Mouse (Mus musculus) lung, embryonic 16.5 days (tissue): ENCODE measurements at regions not wholly inside any gene's neighbourhood (a gene's known extent, or its start where the extent isn't known, plus 50 kb on each side); places are given as distances from the start of the nearest gene placed in this dataset.

Source experiments
- ATAC-seq: fragments of 200-750 bp; cut with Nextera tagmentation; 2 replicates; pipeline ENCODE4 v1.8.0; 2017; ENCODE audit warnings: low read depth, mild to moderate bottlenecking, moderate library complexity
- H3K27ac ChIP-seq: fragments of 300-500 bp; sonication (generic); 2 replicates; pipeline ENCODE4 v1.5.1; 2014; ENCODE audit warnings: mild to moderate bottlenecking, control low read depth, low read length
- H3K27me3 ChIP-seq: fragments of 300-500 bp; sonication (generic); 2 replicates; pipeline ENCODE4 v1.6.1; 2014; ENCODE audit warnings: low read depth, low read length, mixed read lengths; ENCODE audit not compliant: control insufficient read depth, insufficient read depth
- H3K36me3 ChIP-seq: fragments of 300-500 bp; sonication (generic); 2 replicates; pipeline ENCODE4 v1.6.1; 2014; ENCODE audit warnings: low read length; ENCODE audit not compliant: control insufficient read depth, insufficient read depth
- H3K4me1 ChIP-seq: fragments of 300-500 bp; sonication (generic); replicated peaks from 2 replicates; pipeline ENCODE4 v1.6.1; 2014; ENCODE audit warnings: low read length, mixed read lengths; ENCODE audit not compliant: control insufficient read depth, insufficient read depth
- H3K4me2 ChIP-seq: fragments of 300-500 bp; sonication (generic); 2 replicates; pipeline ENCODE4 v1.6.1; 2014; ENCODE audit warnings: low read depth, low read length, control low read depth
- H3K4me3 ChIP-seq: fragments of 300-500 bp; sonication (generic); 2 replicates; pipeline ENCODE4 v1.5.1; 2014; ENCODE audit warnings: mild to moderate bottlenecking, low read length, control low read depth
- H3K9ac ChIP-seq: fragments of 300-500 bp; sonication (generic); 2 replicates; pipeline ENCODE4 v1.6.1; 2014; ENCODE audit warnings: low read length, control low read depth
- H3K9me3 ChIP-seq: fragments of 300-500 bp; sonication (generic); 2 replicates; pipeline ENCODE4 v1.6.1; 2016; ENCODE audit warnings: low read length; ENCODE audit not compliant: control insufficient read depth
- WGBS: fragments of 180-500 bp; shearing (Covaris S2); extraction: QIAGEN DNeasy Blood & Tissue Kit; methylation state at CpG from one replicate; pipeline ENCODE4 v1.1.7; 2014; 5-methylcytosine and 5-hydroxymethylcytosine counted together

DNA sequence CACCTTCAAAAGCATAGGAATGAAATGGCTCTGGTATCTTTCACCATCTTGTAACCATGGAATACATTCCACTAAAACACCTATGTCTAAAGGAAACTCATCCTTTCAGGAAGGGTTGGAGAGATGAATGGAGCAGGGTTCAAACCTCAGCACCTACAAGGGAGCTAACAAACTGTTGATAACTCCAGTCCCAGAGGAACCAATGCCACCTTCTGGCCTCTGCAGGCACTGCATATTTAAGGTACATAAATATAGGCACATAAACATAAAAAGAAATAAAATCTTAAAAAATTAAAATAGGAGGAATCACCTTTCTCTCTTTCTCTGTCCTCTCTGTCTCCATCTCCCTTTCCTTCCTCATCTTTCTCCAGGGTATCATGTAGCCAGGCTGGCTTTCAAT is 256.9 kb downstream of the Gm11361 start:
- Histone ChIP-seq H3K36me3 (no peaks in the 10 kb centered on the region), H3K4me3 (no peak overlapping the region), H3K9ac (no peak overlapping the region), H3K4me2 (no peak overlapping the region), H3K27me3 (no peaks in the 10 kb centered on the region), H3K27ac (no peak overlapping the region), H3K9me3 (no peaks in the 10 kb centered on the region), H3K4me1 (peaks cover 4% of the 10 kb centered on the region)
- no peak for ATAC-seq

DNA sequence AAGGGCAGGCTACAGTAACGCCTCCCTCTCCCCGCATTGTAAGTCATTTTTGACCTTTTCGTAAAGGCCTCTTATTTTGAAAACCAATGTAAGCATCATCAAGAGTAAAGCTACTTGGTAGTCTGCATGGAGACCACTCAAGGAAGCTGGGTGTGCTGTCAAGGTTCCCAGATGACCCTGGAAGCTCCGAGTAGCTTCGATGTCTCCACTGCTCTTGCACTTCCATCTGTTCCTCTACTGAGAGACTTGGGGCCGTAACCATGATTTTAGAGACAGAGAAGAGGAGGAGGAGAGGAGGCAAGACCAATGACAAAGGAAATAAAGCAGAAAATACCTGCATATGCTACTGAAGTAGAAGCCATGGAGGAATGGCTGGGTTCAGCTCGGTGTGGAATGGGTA is 256.0 kb downstream of the Gm11361 start:
- Histone ChIP-seq H3K36me3 (no peaks in the 10 kb centered on the region), H3K27ac (no peak overlapping the region; the same call in 1 of the 2 replicates), H3K27me3 (no peaks in the 10 kb centered on the region), H3K9ac (no peak overlapping the region), H3K9me3 (no peaks in the 10 kb centered on the region), H3K4me2 (no peak overlapping the region), H3K4me3 (no peak overlapping the region), H3K4me1 (peaks cover 4% of the 10 kb centered on the region)
- ATAC-seq = no peak
- WGBS = 78% methylated on average over 7 of the region's 7 CpGs

DNA sequence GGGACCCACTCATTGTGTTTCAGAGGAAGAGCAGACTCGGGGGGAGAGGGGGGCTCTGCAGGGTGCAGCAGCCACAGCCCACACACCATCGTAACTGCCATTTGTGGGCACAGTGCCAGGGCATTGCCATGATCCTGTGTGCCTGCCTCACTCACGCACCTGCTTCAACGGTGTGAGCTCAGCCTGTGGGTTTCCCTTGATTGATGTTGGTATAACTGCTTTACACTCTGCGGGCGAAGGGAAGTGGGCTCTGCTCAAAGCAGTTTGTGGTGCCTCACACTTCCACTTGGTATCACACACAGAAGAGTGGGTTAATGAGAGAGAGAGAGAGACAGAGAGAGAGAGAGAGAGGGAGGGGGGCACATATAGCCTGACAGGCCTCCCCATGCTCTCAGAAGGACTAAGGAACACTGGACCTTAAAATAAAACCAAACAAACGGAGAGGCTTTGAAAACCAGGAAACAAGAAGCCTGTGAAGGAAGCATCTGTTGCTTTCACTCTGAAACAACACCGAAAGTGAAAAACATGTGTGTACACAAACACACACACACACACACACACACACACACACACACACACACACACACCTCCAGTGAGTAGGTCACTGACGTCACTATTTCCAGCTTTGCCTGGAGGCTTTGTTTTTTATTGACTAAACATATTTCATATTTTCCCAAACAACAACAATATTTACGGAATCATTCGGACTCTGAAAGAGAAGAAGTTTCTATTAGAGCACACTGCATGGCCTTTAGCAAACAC is 255.4 kb downstream of the Gm11361 start:
- WGBS = 57% methylated on average over 11 of the region's 11 CpGs
- Histone ChIP-seq H3K36me3 (no peaks in the 10 kb centered on the region), H3K4me2 (no peak overlapping the region), H3K27me3 (no peaks in the 10 kb centered on the region), H3K9ac (no peak overlapping the region), H3K4me1 (peaks cover 8% of the 10 kb centered on the region), H3K27ac (peak overlapping the region; percentile 5; the same call in 1 of the 2 replicates), H3K4me3 (no peak overlapping the region), H3K9me3 (no peaks in the 10 kb centered on the region)
- peak; percentile 29; the same call in 1 of the 2 replicates for ATAC-seq

DNA sequence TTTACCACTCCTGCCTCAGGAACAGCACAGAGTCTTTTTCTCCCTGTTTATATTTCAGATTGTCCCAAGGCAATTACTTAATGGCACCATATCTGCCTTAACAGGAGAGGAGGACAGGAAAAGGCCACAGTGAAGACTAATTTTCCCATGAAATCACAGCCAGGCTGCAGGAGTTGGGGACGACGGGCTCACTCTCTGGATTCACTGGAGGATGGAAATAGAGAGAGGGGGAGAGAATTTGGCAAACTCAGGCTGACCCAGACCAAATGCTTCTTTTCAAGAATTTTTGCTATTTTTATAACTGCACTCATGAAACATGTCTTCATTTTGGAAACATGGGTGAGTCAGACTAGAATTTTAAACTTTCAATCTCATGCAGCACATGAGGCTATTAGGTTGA is 250.9 kb downstream of the Gm11361 start:
- 30% methylated on average over 2 of the region's 2 CpGs for WGBS
- peak overlapping the region; percentile 79 for H3K27ac ChIP-seq
- H3K9ac ChIP-seq = no peak overlapping the region
- no peak overlapping the region for H3K4me2 ChIP-seq
- H3K36me3 ChIP-seq = no peaks in the 10 kb centered on the region
- H3K4me1 ChIP-seq = peaks cover 13% of the 10 kb centered on the region; the same call in 1 of the 2 replicates
- no peaks in the 10 kb centered on the region for H3K27me3 ChIP-seq
- H3K4me3 ChIP-seq = no peak overlapping the region
- peak; percentile 34 for ATAC-seq
- no peaks in the 10 kb centered on the region for H3K9me3 ChIP-seq

DNA sequence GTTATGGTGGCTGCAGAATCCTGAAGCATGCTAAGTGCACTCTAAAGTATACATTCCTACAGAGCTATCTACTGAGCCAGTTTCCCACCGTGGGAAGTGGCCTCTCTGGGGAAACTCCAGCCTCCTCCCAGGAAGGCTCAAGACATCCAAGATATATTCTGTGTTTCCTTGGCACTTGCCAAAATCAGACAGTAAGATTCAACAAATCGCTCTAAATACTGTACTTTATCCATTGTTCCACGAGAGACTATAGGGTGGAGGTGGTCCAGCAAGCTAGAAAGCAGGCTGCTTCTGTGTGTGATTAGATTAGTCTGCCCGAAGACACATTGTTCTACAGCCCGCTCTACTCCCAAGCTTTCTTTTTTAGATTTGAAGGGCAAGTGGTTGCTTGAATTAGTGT is 250.5 kb downstream of the Gm11361 start:
- no peak overlapping the region for H3K9ac ChIP-seq
- H3K4me1 ChIP-seq = peaks cover 16% of the 10 kb centered on the region; the same call in 1 of the 2 replicates
- no peaks in the 10 kb centered on the region for H3K36me3 ChIP-seq
- H3K4me2 ChIP-seq = no peak overlapping the region
- H3K4me3 ChIP-seq = no peak overlapping the region
- ATAC-seq = peak; percentile 71
- WGBS = 31% methylated on average over 5 of the region's 5 CpGs
- H3K27ac ChIP-seq = peak overlapping the region; percentile 79
- no peaks in the 10 kb centered on the region for H3K9me3 ChIP-seq
- no peaks in the 10 kb centered on the region for H3K27me3 ChIP-seq

DNA sequence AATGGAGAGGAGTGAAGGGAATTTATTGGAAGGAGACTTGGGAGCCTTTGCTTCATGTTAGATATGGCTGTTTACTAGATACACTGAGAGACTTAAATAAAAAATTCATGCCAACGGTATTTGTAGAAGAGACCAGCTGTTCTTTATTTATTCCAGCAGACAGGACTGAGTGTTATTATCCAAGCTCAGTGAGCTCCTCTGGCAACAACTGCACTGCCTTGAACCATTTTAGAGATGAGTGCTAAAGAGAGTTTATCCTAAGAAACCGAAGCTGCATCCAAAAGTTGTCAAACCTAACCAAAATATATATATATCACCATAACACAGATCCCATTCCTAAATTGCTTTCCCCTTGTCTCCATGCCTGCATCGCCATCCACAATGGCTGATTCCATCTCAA is 247.0 kb downstream of the Gm11361 start:
- Histone ChIP-seq H3K4me2 (no peak overlapping the region), H3K9ac (no peak overlapping the region), H3K36me3 (no peaks in the 10 kb centered on the region), H3K27ac (0 out of 2 replicates have a peak overlapping the region, but pooled peaks have one; percentile 24), H3K9me3 (no peaks in the 10 kb centered on the region), H3K4me1 (peaks cover 24% of the 10 kb centered on the region), H3K4me3 (no peak overlapping the region), H3K27me3 (no peaks in the 10 kb centered on the region)
- WGBS = 50% methylated on average over 3 of the region's 3 CpGs
- ATAC-seq = peak; percentile 42

DNA sequence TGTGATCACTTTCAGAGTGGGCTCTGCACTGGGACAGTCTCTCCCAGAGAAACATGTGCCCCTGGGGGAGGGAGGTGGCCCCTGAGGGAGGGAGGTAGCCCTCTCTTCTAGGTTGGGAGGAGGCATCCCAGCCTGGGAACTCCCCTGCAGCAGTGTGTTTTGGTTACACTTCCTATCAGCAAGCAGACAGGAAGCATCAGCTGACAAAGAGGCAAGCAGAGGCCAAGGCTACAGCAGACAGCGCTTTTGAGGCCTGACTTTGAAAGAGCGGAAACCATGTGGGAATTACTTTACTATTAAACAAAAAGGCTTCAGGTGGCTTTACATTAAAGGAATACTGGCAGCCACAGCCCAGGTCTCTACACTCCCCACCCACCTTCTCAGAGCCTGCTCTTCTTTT is 244.8 kb downstream of the Gm11361 start:
- 47% methylated on average over 2 of the region's 2 CpGs for WGBS
- ATAC-seq = peak; percentile 91
- peak overlapping the region; percentile 71; the same call in 1 of the 2 replicates for H3K27ac ChIP-seq

DNA sequence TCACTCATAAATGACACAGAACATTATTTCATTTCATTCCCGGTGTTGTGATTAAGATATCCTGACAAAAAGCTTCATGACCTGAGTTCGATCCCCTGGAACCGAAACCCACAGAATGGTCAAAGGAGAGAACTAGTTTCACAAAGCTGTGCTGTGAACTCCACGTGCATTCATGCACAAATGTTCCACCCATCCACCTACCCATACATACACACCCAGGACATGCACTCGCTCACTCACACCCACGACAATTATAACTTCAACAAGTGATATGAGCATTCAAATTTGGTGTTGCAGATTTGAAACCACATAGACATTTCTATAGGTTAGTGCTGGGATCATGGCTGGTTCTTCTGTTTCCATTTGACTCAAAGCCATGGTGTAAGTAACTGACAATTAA is 243.4 kb downstream of the Gm11361 start:
- ATAC-seq = no peak
- 93% methylated on average over 6 of the region's 6 CpGs for WGBS
- Histone ChIP-seq H3K9ac (no peak overlapping the region), H3K27ac (no peak overlapping the region), H3K36me3 (no peaks in the 10 kb centered on the region), H3K4me2 (no peak overlapping the region), H3K4me3 (no peak overlapping the region), H3K27me3 (no peaks in the 10 kb centered on the region), H3K4me1 (peaks cover 11% of the 10 kb centered on the region), H3K9me3 (no peaks in the 10 kb centered on the region)

More for the DNA sequence above, 244.8 kb downstream of the Gm11361 start:
- Histone ChIP-seq H3K4me3 (no peak overlapping the region), H3K9ac (no peak overlapping the region), H3K4me1 (peaks cover 14% of the 10 kb centered on the region), H3K4me2 (no peak overlapping the region), H3K9me3 (no peaks in the 10 kb centered on the region), H3K36me3 (no peaks in the 10 kb centered on the region), H3K27me3 (no peaks in the 10 kb centered on the region)

DNA sequence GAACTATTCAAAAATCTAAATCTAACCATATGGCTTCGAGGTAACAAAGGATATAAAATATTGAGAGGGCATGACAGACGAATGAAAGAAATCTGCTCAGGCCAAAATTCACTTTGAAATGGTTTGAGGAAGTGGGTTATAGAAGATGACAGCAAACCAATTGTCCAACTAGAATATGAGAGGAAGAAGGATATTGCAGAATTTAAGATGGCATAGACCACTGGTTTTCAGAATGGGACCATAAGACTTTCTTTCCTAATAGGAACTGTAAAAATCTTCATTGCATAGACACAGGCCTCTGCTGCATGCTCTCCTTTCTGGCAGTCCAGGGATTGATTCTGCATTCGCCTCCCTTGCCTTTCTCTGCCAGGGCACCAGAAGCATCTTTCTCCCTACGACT is 240.2 kb downstream of the Gm11361 start:
- WGBS = 92% methylated on average over 4 of the region's 4 CpGs

More for the DNA sequence above, 240.2 kb downstream of the Gm11361 start:
- Histone ChIP-seq H3K27ac (no peak overlapping the region), H3K4me2 (no peak overlapping the region), H3K4me3 (no peak overlapping the region), H3K36me3 (no peaks in the 10 kb centered on the region), H3K9ac (no peak overlapping the region), H3K9me3 (no peaks in the 10 kb centered on the region), H3K4me1 (peaks cover 12% of the 10 kb centered on the region), H3K27me3 (no peaks in the 10 kb centered on the region)
- no peak for ATAC-seq
